Mouse (Mus musculus): Measurements from ENCODE around the gene Pou5f1.
"Not testable (repeated sequence)": the region's sequence is repeated elsewhere in the genome, so short reads cannot be mapped to it uniquely, and the experiment has no call there.

The Pou5f1 gene

DNA sequence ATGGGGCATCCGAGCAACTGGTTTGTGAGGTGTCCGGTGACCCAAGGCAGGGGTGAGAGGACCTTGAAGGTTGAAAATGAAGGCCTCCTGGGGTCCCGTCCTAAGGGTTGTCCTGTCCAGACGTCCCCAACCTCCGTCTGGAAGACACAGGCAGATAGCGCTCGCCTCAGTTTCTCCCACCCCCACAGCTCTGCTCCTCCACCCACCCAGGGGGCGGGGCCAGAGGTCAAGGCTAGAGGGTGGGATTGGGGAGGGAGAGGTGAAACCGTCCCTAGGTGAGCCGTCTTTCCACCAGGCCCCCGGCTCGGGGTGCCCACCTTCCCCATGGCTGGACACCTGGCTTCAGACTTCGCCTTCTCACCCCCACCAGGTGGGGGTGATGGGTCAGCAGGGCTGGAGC, at the start of gene Pou5f1:
Gene Pou5f1, plus strand, starts transcription at position 243 of the 400 bp plus-strand sequence.
- in situ Hi-C loops (cut with MboI): no loop called here

DNA sequence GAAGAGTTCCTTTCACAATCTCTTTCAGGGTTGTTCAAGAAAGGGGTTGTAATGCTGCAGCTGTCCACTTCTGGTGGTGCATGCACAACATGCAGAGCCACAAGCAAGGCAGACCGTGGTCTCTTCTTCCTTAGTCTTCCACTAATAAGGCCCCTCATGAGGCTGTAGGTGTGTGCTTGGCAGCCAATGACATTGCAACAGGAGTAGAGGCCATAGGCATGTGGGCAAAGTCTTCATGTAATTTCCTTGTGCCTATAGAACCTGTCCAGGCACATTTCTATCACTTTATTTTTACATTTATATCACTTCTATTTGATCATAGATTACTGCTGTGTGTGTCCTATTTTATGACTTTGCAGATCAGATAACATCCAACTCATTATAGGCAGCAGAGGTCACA, 47.6 kb upstream of the Pou5f1 start:
- in situ Hi-C loops (cut with MboI): not testable (repeated sequence)

DNA sequence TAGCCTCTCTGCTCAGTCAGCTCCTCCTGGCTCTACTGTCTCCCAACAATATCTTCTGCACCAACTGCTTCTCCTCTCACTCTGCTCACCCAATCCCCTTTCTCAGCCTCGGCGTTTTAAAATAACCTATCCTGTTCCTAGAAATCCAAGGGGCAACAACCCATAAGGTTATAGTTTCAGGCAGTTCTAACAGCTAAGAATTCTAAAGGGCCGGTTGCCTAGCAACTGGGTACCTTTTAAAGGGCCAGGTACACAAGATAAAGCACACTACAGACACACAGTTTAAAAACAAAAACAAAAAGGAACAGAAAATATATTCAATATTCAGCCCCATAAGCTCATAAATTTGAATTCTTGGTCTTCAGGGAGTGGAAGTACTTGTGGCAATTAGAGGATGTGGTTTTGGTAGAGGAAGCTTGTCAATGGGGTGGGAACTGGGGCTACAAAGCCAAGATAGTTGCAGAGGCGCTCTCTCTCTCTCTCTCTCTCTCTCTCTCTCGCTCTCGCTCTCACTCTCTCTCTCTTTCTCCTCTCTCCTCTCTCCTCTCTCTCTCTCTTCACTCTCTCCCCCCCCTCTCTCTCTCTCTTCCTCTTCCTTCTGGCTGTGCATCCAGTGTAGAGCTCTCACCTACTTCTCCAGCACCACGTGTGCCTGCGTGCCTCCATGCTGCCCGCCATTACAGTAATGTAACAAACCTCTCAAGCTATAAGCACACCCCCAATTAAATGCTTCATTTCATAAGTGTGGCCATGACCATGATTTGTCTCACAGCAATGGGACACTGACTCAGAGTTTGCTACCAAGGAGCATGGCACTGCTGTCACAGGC, 45.1 kb upstream of the Pou5f1 start:
- in situ Hi-C loops (cut with MboI): not testable (repeated sequence)

DNA sequence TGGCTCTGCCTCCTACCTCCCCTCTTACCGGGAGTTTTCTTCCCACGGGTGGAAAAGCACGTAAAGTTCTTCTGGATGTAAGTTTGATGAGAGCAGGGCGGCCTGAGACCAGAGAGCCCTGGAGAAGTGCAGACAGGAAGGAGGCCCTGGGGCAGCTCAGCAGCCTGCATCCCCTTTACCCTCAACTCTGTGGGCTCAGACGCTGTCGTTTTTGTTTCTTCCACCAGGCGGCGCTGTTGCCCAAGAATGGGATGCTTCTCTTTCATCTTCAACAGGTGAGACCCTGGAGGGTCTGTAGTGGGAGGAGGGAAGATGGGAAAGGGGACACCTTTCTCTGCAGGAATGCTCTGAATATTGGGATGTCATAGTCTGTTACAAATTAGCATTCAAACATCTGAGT, 40.2 kb upstream of the Pou5f1 start:
- in situ Hi-C loops (cut with MboI): not testable (repeated sequence)

DNA sequence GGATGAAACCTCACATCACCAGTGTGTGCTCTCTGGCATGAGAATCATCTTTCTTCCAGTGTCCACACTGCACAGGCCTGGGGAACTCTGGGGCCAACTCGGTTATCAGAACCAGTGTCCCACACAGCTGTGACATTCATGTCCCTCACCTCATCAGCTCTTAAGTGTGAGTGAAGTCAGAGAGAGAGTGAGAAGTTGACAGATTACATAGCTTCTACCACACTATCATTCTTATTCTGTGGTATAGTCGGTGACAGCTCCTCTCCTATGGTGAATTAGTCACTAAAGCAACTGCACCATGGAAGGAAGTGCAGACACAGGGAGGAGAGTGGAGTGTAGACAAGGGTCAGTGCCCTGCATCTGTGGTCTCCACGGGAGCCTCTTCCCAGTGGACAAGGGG, 36.9 kb upstream of the Pou5f1 start:
- in situ Hi-C loops (cut with MboI): not testable (repeated sequence)

DNA sequence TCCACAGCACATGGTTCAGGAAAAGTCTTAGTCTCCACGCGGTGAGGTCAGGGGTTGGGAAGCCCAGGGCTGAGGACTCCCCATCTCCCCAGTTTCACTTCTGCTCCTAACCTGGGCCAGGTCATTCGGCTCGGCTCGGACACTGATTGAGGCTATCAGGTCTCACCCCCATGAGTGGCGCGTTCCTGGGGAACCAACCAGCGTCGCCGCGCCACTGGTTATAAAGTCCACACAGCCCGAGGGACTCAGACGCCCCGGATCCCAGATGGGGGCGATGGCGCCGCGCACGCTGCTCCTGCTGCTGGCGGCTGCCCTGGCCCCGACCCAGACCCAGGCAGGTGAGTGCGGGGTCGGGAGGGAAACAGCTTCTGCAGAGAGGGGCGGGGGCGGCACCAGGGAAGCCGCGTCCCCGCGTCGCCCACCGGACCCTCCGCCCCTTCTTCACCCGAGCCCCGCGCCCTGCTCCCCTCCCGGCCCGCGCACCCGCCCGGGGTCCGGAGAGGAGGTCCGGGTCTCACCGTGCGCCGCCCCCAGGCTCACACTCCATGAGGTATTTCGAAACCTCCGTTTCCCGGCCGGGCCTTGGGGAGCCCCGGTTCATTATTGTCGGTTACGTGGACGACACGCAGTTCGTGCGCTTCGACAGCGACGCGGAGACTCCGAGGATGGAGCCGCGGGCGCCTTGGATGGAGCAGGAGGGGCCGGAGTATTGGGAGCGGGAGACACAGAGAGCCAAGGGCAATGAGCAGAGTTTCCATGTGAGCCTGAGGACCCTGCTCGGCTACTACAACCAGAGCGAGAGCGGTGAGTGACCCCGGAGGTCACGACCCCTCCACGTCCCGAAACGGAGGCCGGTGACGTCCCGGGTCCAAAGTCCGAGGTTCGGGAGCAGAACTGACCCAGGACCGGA, 35.7 kb upstream of the Pou5f1 start, which contains the start of gene H2-Q10:
Gene H2-Q10, plus strand, starts transcription at position 248 of the 910 bp plus-strand sequence.
- in situ Hi-C loops (cut with MboI): no loop called here

DNA sequence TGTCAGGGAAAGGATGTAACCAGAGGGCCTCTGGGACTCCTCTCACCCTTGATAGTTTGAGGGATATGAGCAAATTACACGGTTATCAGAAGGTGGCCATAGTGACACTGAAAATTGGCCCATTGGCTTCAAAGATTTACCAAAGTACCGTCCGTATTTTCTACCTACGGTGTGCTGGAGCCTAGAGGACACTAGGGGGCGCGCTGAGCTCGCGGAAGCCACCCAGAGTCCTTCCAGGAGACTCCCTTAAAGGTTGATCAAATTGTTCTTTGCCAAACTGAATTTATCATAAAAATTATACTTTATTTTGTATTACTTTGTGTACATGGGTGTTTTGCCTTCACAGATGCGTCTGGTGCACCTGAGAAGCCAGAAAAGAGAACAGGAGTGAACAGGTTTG, 21.8 kb upstream of the Pou5f1 start:
- in situ Hi-C loops (cut with MboI): no loop called here

DNA sequence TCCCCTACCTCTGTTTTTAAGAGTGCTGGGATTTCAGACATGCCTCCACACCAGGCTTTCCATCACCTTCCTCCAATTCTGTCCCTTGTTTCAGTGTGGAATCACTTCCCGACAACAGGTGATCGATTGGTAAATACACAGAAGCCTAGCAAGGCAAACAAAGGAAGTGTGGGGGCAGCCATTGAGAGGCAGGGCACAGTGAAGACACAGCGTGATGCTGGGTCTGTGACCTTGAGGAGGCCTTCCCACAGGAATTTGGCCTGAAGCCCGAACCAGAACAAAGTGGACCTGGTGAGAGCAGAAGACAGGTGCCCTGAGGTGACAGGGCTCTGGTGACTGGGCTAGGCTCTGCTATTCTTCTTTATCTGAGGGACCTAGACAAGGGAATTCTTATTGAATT, 20.1 kb upstream of the Pou5f1 start:
- in situ Hi-C loops (cut with MboI): no loop called here

DNA sequence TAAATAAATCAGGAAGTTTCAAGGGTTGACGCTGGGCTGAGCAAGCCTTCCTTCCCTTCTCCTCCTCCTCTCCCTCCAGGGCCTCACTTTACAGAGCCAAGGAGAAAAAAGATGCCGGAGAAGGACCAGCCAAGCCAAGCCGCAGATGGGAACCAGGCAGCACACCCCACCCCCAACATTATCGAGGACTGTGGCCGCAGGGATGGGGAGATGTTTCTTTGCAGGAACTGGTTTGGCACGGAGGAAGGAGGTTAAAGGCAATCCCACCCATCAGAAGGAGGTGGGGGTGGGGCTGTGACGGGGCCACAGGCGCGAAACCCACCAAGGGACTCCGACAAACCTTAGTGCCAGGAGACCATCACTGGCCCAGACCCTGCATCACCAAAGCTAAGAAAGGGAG, 19.1 kb upstream of the Pou5f1 start:
- in situ Hi-C loops (cut with MboI): no loop called here

DNA sequence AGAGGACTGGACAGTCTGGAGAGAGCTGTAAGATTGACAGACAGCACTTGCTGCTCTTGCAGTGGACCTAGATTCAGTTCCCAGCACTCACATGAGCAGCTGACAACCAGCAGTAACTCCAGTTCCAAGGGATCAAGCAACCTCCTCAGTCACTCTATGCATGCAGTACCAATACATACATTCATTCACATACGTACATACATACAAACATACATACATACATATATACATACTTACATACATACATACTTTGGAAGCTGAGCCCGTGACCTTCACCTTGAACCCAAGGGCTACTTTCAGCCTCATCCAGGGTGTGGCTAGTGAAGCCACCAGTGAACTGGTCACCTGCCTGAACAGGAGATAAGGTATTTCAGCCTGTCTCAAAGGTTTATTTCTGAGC, 17.8 kb upstream of the Pou5f1 start:
- in situ Hi-C loops (cut with MboI): no loop called here

DNA sequence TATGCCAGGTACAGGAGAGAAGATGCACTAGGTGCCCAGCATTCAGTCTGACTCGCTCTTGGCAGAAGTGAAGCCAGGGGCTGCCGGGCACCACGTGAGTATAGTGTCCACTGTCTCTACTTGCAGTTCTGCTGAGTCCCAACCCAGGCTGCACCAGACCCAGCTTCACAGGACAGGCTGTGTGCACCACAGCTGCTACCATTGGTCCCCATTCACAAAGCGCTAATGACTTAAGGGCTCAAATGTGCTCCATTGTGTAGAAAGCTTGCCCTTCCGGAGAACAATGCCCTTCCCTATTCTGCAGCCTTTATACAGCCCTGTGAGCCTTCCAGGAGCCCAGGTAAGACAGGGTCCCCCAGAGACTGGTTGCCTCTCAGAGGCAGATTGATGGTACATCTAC, 15.5 kb upstream of the Pou5f1 start:
- in situ Hi-C loops (cut with MboI): no loop called here

DNA sequence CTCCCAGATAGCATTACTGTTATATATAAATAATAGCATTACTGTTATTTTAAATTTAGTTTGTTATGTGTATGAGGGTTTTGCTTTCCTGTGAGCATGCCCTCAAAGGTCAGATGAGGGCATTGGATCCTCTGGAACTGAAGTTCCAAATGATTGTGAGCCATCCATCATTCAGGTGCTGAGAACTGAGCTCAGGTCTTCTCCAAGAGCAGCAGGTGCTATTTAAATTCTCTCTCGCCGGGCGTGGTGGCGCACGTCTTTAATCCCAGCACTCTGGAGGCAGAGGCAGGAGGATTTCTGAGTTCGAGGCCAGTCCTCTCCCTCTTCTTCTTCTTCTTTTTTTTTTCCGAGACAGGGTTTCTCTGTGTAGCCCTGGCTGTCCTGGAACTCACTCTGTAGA, 8.7 kb upstream of the Pou5f1 start:
- in situ Hi-C loops (cut with MboI): no loop called here

DNA sequence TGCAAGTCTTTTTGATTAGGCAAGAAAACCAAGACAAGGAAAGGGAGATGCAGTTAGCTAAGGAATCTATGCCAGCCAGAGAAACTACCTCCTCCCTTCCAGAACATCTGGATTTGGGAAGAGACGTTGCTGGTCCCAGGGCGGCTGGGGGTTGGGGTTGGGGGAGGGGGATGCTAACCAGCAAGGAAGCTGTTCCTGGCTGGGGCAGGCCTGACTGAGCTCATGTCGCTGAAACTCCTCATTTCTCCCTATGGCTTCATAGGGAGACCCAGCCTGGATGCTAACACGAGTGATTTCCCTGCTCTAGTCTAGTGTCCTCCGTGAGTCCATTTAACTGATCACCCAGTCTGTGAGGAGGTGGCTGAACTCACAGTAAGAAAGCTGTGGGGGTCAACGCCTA, 3.6 kb upstream of the Pou5f1 start:
- in situ Hi-C loops (cut with MboI): no loop called here

DNA sequence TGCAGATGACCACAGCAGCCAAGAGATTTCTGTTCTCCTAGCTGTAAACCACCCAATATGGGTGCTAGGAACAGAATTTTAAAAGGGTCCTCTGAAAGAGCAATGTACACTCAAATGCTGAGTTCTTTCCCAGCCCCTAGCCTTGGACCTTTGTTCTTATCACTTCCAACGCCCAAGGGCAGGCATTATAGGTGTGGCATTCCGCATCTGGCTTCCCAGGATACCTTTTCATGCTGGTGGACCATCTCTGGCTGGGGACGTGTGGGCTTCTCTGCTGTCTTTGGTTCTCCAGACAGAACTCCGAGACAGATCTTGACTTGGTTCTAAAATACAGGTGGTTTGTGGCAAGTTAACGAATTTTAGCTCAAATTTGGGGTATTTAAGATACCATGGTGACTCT, 3.1 kb upstream of the Pou5f1 start:
- in situ Hi-C loops (cut with MboI): no loop called here

DNA sequence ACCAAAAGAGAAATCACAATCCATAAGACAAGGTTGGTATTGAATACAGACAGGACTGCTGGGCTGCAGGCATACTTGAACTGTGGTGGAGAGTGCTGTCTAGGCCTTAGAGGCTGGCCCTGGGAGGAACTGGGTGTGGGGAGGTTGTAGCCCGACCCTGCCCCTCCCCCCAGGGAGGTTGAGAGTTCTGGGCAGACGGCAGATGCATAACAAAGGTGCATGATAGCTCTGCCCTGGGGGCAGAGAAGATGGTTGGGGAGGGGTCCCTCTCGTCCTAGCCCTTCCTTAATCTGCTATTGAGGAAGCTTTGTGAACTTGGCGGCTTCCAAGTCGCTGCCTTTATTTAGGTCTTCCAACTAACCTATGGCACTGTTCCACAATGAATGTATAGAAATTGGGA, 2.0 kb upstream of the Pou5f1 start:
- in situ Hi-C loops (cut with MboI): no loop called here

DNA sequence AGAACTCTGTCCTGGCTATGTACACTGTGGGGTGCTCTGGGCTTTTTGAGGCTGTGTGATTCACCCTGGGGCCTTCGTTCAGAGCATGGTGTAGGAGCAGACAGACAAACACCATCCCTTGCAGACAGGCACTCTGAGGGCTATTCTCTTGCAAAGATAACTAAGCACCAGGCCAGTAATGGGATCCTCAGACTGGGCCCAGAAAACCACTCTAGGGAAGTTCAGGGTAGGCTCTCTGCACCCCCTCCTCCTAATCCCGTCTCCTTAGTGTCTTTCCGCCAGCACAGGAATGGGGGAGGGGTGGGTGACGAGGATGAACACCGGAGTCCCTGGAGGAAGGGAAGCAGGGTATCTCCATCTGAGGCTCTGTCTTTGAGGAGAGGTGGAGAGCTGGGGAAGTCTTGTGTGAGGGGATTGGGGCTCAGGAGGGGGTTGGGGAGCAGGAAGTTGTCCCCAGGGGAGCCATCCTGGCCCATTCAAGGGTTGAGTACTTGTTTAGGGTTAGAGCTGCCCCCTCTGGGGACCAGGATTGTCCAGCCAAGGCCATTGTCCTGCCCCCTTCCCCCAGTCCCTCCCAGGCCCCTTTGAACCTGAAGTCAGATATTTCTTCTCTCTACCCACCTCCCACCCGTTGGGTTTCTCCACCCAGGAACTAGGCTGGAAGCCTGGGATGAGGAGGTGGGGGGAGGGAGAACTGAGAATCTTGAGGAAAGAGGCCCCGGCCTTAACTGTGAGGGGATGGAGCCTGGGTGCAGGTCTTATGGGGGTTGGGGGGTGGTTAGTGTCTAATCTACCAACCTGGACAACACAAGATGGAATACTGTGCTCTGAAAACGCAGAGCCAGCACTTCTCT, 963 bp upstream of the Pou5f1 start:
- in situ Hi-C loops (cut with MboI): no loop called here

DNA sequence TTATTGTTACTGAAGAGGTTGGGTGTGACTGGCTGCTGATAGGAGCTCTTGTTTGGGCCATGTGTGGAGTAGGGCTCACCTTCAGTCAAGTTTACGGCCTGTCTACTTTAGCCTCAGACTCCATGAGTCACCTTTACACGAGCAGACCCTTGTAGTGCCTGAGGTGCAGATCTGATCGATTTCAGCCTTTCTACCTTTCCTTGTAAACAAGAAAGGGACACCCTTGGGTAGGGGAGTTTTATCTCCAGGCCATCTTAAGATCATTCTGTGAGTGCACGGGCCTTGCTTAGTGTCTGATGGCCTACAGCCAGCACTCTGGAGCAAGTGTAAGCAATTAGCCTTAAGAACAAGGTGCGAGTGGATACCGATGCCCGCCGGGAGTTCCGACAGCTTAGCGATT, 1.1 kb downstream of the Pou5f1 start:
- in situ Hi-C loops (cut with MboI): no loop called here

DNA sequence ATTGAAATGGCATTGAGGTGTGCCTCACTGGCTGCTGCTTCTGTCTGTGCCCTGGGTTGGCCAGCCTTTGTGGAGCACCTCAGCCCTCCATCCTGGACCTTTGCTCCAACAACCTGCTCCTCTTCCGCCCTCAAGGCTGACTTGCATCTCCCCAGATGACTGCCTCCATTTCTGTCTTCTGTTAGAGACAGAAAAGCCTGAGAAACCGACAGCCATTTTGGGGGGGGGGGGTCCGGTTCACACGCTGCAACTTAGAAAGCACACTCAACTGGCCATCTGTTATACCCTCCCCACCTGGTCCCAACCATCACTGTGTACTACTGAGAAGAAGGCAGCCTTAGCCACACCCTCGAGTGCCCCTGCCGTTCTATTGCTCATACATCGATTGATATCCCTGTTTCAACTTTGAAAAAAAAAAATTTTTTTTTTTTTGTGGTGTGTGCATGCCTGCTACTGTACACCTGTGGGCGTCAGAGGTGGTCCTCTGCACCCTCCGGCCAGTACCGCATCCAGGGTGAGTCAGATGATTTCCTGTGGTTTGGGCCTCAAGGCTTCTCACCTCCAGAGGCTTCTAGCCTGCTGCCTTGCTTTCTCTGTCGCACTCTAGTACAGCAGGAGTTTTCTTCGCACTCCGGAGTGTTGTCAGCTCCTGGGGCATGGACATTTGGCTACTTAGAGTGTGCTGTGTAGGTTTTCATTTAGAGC, 1.9 kb downstream of the Pou5f1 start:
- in situ Hi-C loops (cut with MboI): no loop called here

DNA sequence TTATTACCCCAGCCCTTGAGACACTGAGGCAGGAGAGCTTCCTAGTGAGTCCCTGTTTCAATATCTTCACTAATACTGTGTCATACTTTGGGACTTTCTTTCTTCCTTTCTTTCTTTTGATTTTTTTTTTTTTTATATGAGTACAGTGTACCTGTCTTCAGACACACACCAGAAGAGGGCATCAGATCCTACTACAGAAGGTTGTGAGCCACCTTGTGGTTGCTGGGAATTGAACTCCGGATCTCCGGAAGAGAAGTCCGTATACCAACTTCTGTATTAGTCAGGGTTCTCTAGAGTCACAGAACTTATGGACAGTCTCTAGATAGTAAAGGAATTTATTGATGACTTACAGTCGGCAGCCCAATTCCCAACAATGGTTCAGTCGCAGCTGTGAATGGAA, 2.5 kb downstream of the Pou5f1 start:
- in situ Hi-C loops (cut with MboI): not testable (repeated sequence)

DNA sequence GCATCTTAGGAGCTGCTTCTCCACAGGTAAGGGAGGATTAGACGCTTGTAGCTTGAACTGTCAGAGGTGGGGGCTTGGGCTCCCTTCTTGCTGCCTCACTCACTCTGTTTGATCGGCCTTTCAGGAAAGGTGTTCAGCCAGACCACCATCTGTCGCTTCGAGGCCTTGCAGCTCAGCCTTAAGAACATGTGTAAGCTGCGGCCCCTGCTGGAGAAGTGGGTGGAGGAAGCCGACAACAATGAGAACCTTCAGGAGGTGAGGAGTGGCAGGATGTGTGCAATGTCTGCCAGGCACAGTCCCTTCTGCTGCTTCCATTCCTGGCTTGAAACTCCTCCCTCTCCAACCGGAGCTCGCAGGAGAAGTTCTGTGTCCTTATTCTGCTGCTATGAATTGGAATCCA, 3.5 kb downstream of the Pou5f1 start:
- in situ Hi-C loops (cut with MboI): no loop called here

DNA sequence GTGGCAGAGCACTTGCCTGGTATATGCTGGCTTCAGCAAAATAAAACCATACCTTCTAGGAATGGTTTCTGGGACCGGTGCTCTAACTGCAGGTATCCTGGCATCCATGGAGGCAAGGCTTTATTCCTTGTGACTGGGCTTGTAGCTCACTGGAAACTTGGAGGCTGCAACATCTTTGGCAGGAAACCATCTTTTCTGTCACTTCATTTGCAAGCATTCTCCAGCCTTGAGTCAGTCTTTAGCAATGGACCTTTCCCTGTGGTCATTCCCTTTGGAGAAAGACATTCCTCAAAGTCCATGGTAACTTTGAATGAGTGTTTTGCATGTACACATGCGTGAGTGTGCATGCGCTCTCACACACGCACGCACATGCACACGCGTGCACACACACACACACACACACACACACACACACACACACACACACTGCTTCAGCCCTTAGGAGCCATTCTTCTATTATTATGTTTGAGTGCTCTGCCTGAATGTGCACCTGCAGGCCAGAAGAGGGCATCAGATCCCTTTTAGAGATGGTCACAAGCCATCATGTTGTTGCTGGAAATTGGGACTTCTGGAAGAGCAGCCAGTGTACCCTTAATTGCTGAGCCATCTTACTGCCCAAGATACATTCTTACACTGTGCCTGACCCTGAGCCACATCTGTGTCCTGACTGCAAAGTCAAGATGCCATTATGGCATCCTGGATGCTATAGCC, 7.3 kb downstream of the Pou5f1 start:
- in situ Hi-C loops (cut with MboI): no loop called here

All from mature B cell (primary cell).